ENCODE assay signal across 8 mouse cellular contexts in genomic region chr13:67525753-67526410, GRCm38 (mm10). TPM values are rescaled to one million over a fixed set of nuclear protein-coding genes. Genes with fewer than 3 reads are reported as not detected.
DNase-seq lines count a peak whose midpoint lies in the region; ATAC-seq lines count a peak whose summit lies in the region.

TSS of gene Gm26965 (minus strand) at chr13:67526151.
TSS of gene Zfp87 (minus strand) at chr13:67526177.

- H3K36me3 ChIP-seq in hindbrain, embryonic 12.5 days: peaks cover 3% of the 10 kb centered on the region; the same call in 1 of the 2 replicates

- H3K4me1 ChIP-seq in hindbrain, embryonic 12.5 days: peaks cover 16% of the 10 kb centered on the region

- H3K27me3 ChIP-seq in hindbrain, embryonic 12.5 days: peaks cover 2% of the 10 kb centered on the region; the same call in 1 of the 2 replicates

- under 1% methylated on average over 27 of the region's 27 CpGs for WGBS in hindbrain, embryonic 12.5 days

- H3K9me3 ChIP-seq in hindbrain, embryonic 12.5 days (replicated peaks): no peaks in the 10 kb centered on the region

- peak within 1 kb of the TSS; percentile 74 for H3K27ac ChIP-seq in hindbrain, embryonic 12.5 days

- H3K4me2 ChIP-seq in hindbrain, embryonic 12.5 days (replicated peaks): peak within 1 kb of the TSS; percentile 63

- H3K4me3 ChIP-seq in hindbrain, embryonic 12.5 days: peak within 1 kb of the TSS; percentile 64

- DNase-seq in NIH3T3 (ENCODE audit: low read depth): peak; percentile 94
- DNase-seq in cerebellum, postnatal 10 days: peak; percentile 95 to 96
- DNase-seq in frontal cortex, postnatal 10 days (ENCODE audit: low spot score in 2 of 2): peak; percentile 85 to 92
- peak; percentile 88 to 95 for DNase-seq in layer of hippocampus, postnatal 14 days (ENCODE audit: low spot score in 2 of 2)
- peak; percentile 94 for DNase-seq in lung, postnatal 14 days
- peak; percentile 82 for DNase-seq in retina, adult 2 months (ENCODE audit: low read depth, low spot score)
- DNase-seq in thymus, postnatal 36 days: peak; percentile 90 to 93

- peak within 1 kb of the TSS; percentile 69 for H3K9ac ChIP-seq in hindbrain, embryonic 12.5 days

- ATAC-seq in hindbrain, embryonic 12.5 days (ENCODE audit: low FRiP score): peak; percentile 99

RNA-seq across cellular contexts. Expression of gene Gm26965, which starts in this region (rescaled TPM):
- polyA plus RNA-seq in hindbrain, embryonic 12.5 days (2016; fragmentation: Nextera tagmentation; extraction: Ambion mirVana): not detected in 2 replicates
- not detected for total RNA-seq in layer of hippocampus, postnatal 14 days (2021)

RNA-seq across cellular contexts. Expression of gene Zfp87, which starts in this region (rescaled TPM):
- polyA plus RNA-seq in hindbrain, embryonic 12.5 days (2016; fragmentation: Nextera tagmentation; extraction: Ambion mirVana): 32.4 and 32.8 TPM in 2 replicates
- total RNA-seq in layer of hippocampus, postnatal 14 days (2021): 10 to 100 TPM; 22.3 to 23.4 TPM

Comparison
In these comparisons a context has a peak if more than half of its experiments do, and no peak if none do; other contexts are left out.
1. Peak in every context shown above with its lines: DNase-seq, ATAC-seq, H3K4me3 ChIP-seq and H3K27ac ChIP-seq.